Mouse (Mus musculus) bone marrow, adult 2 months (tissue): ENCODE results near the gene Sgms1. TPM values are rescaled to one million over a fixed set of nuclear protein-coding genes. Genes with fewer than 3 reads are reported as not detected.

Source experiments
- H3K27ac ChIP-seq: fragments of 200-500 bp; 2 replicates; pipeline ENCODE4 v1.5.1; 2012; ENCODE audit warnings: low read depth, mild to moderate bottlenecking, control low read depth, inconsistent platforms, low read length; ENCODE audit not compliant: control insufficient read depth, poor library complexity, insufficient read depth
- H3K4me1 ChIP-seq: fragments of 200-500 bp; 2 replicates; pipeline ENCODE4 v1.6.1; 2011; ENCODE audit warnings: low read length; ENCODE audit not compliant: control insufficient read depth, insufficient read depth
- H3K4me3 ChIP-seq: fragments of 200-500 bp; replicated peaks from 2 replicates; pipeline ENCODE3; 2011; ENCODE audit warnings: mild to moderate bottlenecking, low read depth, low read length, control low read depth; ENCODE audit not compliant: control insufficient read depth
- CTCF ChIP-seq: fragments of 200-500 bp; IDR thresholded peaks from 2 replicates; pipeline ENCODE4 v1.5.1; 2011; ENCODE audit warnings: low read length, control low read depth; ENCODE audit not compliant: control insufficient read depth, insufficient read depth
- POLR2A ChIP-seq: fragments of 200-500 bp; IDR thresholded peaks from 2 replicates; pipeline ENCODE4 v1.6.1; 2011; ENCODE audit warnings: low read depth, mild to moderate bottlenecking, control low read depth, low read length, borderline replicate concordance; ENCODE audit not compliant: control insufficient read depth
- WGBS: fragments of 180-500 bp; shearing (Covaris S2); methylation state at CpG from one replicate; pipeline ENCODE4 v1.1.7; 2018; 5-methylcytosine and 5-hydroxymethylcytosine counted together
- polyA plus RNA-seq: library from polyadenylated mRNA; stranded (reverse); fragments of >200 nt; gene quantifications from 2 replicates; pipeline ENCODE4 v1.2.4, GENCODE M21; 2011; ENCODE audit warnings: low replicate concordance; ENCODE audit not compliant: missing spikeins, insufficient read depth, insufficient read length

The Sgms1 gene
- polyA plus RNA-seq, 1 experiment: 19.7 TPM

DNA sequence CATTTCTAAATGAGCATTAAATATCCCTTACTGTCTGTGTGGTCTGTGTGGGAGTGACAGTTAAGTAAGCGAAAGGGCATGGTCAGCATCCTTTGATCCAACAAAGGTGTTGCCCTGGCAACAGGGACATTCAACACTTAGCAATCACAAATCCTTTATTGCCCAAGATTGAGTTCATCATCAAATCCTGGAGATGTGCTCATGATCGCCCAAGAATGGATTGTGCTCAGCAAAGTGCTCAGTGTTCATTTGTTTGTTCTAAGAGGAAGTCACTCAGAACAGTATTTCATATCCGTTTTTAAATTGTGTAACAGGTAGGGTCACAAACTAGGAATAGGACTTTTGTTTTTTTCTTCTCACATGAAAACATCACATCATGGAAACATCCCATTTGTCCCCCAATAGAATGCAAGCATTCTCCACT lies 165.8 kb downstream of the Sgms1 start:
- Histone ChIP-seq H3K4me3 (no peak overlapping the region), H3K4me1 (peaks cover 9% of the 10 kb centered on the region), H3K27ac (peak overlapping the region; percentile 83; the same call in 1 of the 2 replicates)
- WGBS: 39% methylated on average over 3 of the region's 3 CpGs
- no peak for TF ChIP-seq CTCF

DNA sequence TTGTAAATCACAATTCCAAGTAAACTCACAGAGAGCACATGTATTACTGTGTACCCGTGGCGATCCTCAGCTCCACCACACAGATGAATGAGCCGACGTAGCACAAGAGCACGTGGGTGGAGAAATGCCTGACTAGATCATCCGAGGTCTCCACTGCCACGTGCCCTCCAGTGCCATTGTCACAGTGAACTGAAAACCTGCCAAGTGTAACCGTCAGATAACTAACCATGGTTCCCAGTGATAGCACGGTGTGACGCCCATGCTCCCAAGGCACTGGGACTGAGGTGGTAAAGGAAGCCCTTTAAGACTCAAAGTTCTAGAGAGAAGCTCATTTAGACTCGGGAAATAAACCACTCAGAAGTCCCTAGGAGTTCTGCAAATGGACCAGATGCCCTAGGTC lies 167.4 kb downstream of the Sgms1 start:
- H3K4me3 ChIP-seq: no peak overlapping the region
- no peak for TF ChIP-seq CTCF
- TF ChIP-seq POLR2A: no peak
- H3K4me1 ChIP-seq: peaks cover 9% of the 10 kb centered on the region
- no peak overlapping the region for H3K27ac ChIP-seq
- WGBS: 30% methylated on average over 11 of the region's 11 CpGs

DNA sequence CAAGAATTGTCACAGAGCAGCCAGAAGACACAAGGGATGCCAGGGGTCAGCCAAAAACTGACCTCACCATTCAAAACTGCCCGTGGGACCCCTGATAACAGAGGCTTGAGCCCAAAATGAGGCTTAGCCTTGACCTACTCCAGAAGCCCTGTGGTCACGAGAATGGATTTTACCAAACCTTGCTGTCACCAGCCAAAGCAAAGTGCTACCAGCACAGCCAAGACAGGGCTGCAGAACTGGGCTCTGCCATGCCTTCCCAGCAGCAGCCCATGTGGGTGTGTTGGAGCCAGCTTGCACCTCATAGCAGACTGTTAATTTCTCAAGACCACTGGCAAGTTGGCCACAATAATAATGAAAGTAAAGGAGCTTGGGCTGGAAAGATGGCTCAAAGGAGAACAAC lies 168.5 kb downstream of the Sgms1 start:
- no peak for TF ChIP-seq POLR2A
- TF ChIP-seq CTCF: no peak
- Histone ChIP-seq H3K4me1 (peaks cover 9% of the 10 kb centered on the region), H3K27ac (no peak overlapping the region), H3K4me3 (no peak overlapping the region)
- 75% methylated on average over 2 of the region's 2 CpGs for WGBS

DNA sequence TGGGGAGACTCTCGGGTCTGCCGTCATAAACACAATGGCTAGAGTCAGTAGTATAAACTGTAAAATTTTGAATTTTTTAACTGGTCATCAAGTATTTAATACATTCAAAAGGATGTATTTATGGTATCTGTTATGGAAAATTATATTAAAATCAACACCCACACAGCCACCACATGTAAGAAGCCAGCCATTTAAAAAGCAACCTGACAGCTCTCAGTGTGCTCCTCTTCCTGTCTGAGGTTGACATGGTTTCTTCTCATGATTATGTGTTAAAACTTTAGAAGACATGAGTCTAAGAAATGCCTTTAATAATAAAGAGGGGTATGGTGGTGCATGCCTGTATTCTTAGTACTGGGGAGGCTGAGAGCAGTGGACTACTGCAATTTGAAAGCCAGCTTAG lies 172.8 kb downstream of the Sgms1 start:
- WGBS: 93% methylated on average over 2 of the region's 2 CpGs

DNA sequence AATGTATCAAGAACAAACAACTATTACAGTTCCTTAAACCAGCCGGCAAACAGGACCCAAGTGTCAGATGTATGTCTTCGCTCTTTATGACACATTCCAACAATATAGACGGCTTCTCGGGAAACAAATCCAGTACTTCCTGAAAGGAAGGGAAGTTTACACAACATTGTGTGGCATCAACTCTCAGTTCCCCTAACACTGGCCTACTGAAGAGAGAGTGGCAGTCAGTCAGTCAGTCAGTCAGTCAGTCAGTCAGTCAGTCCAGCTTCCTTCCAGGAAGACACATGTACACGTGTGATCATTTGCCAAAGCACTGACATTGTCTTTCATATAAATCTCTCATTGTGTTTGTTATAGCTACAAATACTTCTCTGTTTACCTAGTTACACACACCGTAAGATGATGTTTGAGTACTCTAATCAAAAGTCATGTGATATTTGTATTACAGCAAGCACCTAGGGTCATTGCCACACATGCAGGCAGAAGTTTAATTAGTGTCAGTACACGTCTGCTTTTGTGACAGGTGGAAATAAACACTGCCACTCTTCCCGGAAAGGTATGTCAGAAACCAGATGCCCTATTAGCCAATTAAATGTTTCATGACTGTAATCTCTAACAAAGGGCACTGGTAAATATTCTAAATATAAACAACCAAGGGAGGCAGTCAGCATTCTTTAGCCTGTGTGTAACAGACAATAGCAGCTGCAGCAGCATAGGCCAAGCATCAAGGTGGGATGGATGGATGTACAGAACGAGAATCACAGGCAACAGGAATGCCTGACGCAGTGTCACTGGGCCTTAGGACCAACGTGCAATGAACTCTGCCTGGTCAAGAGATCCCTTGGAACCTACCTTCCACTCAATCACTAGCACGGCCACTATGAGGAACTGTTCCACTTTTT lies 174.4 kb downstream of the Sgms1 start:
- Histone ChIP-seq H3K4me3 (no peak overlapping the region), H3K27ac (no peak overlapping the region), H3K4me1 (peaks cover 3% of the 10 kb centered on the region; the same call in 1 of the 2 replicates)
- 62% methylated on average over 12 of the region's 12 CpGs for WGBS
- TF ChIP-seq CTCF (no peak), POLR2A (no peak)

More for the DNA sequence above, 172.8 kb downstream of the Sgms1 start:
- no peak overlapping the region for H3K4me3 ChIP-seq
- no peak for TF ChIP-seq POLR2A
- no peak for TF ChIP-seq CTCF
- H3K27ac ChIP-seq: no peak overlapping the region
- peaks cover 1% of the 10 kb centered on the region; the same call in 1 of the 2 replicates for H3K4me1 ChIP-seq

DNA sequence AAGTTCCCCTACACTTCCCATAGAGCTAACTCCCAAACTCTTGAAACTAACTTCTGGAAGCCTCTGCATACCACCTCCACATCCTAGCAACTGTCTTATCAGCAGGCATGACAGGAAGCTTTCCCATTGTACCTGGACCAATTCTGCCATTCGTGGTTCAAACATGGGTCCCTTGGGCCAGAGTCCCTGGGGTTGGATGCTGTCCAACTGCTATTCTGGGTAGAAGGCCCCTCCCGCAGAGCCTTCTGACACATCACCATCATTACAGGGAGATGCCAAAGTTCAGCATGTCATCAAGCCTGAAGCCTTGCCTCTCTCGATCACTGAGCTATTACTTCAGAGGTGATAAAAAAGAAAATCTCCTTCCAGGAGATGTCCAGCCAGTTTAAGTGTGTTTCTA lies 175.9 kb downstream of the Sgms1 start:
- no peak overlapping the region for H3K27ac ChIP-seq
- 75% methylated on average over 3 of the region's 3 CpGs for WGBS
- no peak overlapping the region for H3K4me3 ChIP-seq
- H3K4me1 ChIP-seq: peaks cover 3% of the 10 kb centered on the region; the same call in 1 of the 2 replicates
- TF ChIP-seq CTCF: no peak
- no peak for TF ChIP-seq POLR2A

DNA sequence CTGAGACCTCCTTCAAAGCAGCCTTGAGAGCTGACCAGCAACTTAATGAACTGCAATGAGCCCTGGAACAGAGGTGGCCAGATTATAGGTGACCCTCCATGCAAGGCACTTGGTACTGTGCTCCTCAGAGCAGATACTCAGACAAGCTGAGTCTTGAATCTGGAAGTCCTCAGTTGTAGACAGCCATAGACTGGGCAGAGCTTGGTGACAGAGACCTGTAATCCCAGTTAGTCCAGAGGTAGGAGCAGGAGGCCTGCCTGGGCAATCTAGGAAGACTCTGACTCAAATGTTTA lies 178.3 kb downstream of the Sgms1 start:
- no peak for TF ChIP-seq CTCF
- TF ChIP-seq POLR2A: no peak
- Histone ChIP-seq H3K4me1 (peaks cover 3% of the 10 kb centered on the region; the same call in 1 of the 2 replicates), H3K27ac (no peak overlapping the region), H3K4me3 (no peak overlapping the region)

DNA sequence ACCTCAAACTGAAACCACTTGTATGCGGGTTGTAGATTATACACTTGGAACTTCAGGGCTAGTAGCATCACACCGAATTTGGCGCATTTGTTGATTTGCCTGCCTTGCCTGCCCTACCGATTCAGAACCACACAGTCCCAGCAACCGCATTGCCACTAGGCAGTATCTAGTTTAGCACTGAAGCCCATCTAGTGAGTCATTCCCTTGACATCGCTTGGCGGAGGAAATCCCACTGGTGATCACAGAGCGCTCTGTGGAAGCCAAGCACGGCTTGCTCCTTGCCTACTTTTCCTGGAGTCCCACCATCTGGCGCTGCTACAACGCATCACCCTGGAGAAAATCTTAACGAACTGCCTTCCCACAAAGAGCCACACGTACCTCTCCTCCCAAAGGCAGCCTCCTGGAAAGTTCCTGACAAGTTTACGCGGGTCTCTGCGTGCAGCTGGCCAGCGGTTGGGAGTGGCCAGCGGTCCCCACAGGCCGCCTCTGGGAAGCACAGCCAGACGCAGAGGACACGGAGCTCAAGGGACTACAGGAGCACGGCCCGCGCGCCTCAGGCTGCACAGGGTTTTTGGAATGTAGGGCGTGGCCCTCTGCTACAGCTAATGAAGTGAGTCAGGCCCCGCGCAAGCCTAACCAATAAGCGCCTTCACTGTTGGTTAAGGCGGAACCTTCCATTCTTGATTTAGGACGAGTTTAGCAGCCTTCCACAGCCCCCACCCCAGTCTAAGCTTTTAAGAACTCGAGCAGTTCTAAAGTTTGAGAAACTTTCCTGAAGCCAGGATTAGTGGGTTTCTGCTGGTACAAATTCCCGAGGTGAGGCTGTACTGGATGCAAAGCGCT lies 178.8 kb downstream of the Sgms1 start:
- Histone ChIP-seq H3K27ac (peak overlapping the region; percentile 31), H3K4me1 (peaks cover 3% of the 10 kb centered on the region; the same call in 1 of the 2 replicates), H3K4me3 (peak overlapping the region; percentile 92)
- TF ChIP-seq CTCF: no peak
- TF ChIP-seq POLR2A: peak; percentile 71; the same call in 1 of the 2 replicates
- 2% methylated on average over 34 of the region's 34 CpGs for WGBS

DNA sequence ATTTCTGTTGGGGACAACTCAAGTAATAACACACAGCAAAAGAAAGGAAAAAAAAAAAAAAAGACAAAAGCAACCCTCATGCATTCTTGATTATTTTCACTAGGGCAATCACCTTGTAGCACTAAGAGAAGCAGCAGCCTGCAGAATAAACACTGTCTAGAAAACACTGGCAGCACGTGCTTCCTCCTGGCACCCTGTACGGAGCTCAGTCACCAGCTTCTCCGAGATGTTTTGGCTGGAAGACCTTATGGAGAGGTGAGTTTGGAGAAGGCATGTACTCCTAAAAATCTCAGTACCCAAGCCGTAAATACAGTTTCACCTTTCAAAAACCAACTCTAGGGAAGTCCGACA lies 179.4 kb downstream of the Sgms1 start:
- H3K4me1 ChIP-seq: peaks cover 1% of the 10 kb centered on the region; the same call in 1 of the 2 replicates
- no peak for TF ChIP-seq CTCF
- no peak for TF ChIP-seq POLR2A
- no peak overlapping the region for H3K27ac ChIP-seq
- H3K4me3 ChIP-seq: peak overlapping the region; percentile 92
- WGBS: under 1% methylated on average over 5 of the region's 5 CpGs
